Mouse (Mus musculus) erythroid progenitor cell, adult 5-6 weeks (primary cell): Measurements from ENCODE around the gene Pik3cg. TPM values are rescaled to one million over a fixed set of nuclear protein-coding genes. Genes with fewer than 3 reads are reported as not detected.
A peak's percentile ranks its signal among the peaks of the same experiment; 100 is the strongest.

Experiments
- ATAC-seq: replicated peaks from 2 replicates; pipeline ENCODE4 v1.8.0; 2016; ENCODE audit warnings: moderate number of reproducible peaks, mild to moderate bottlenecking, moderate TSS enrichment, inconsistent platforms; ENCODE audit not compliant: poor library complexity, low FRiP score, severe bottlenecking
- total RNA-seq, 2 experiments: library from RNA; stranded (forward) in 1 of 2; stranded (reverse) in 1 of 2; fragments of 150-400 nt in 1 of 2; fragments of 186-747, 209-891 nt in 1 of 2; gene quantifications; 2 replicates each; pipeline versions ENCODE4 v1.2.3 to v1.2.4; 2015 to 2017; ENCODE audit warnings: low replicate concordance in 2 of 2

The Pik3cg gene
- total RNA-seq, 2 experiments from 2014 or later, result 10.6 to 22.6 TPM

DNA sequence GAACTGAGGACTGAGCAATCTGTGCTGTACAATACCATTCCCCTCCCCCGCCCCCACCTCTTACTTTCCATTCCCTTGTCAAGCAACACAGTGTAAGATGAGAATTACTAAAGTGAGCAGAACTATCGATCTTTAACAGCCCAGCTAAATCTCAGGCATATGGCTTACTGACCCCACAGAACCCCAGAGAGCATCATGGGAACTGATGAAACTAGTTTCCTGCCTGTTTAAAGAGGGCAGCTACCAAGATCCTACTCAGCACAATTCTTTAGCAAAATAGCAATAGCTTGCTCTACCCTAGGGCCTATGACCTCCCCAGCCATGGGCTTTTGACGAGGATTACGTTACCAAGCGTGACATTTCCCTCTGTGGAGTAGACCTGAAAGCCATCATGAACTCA lies 5.9 kb downstream of the Pik3cg start:
- ATAC-seq, result no peak

DNA sequence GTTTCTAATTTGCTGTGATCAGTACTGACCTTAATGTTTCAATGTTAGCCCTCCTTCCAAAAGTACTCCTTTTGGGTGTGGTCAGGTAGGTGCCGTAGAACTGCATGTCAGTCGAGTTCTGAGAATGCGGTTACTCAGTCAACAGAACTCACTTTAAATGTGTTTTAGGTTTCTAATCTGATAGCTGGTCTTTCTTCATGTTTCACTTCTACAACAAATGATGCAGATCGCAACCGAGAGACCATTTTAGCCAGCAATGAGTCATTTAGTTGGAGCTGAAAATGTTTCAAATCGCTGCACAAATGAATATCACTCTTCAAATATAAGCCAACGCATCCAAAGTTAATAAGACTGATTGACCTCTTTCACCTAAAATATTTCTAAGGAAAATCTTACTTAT lies 6.5 kb downstream of the Pik3cg start:
- no peak for ATAC-seq

DNA sequence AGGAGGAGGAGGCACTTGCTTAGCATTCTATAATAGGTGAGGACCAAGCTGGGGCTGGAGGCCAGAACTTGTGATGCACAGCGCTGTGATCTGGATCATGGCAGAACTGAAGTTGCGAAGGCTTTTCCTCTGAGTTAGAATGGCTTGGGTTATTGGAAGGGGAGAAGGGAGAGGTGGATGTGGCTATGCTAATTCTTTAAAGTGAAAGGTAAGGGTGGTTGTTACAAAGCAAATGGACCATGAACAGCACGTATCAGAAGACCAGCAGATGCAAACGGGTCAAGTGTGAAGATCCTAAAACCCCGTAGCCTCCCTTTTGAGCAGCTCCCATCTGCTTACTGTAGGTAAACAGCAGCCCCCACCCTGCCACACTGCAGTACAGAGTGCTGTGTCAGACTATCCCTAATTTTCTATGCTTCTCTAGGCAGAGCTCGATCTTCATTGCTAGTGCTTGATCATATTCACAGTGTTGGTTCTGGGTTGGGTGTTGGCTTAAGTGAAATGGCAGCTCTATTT lies 7.3 kb downstream of the Pik3cg start:
- ATAC-seq, result no peak

DNA sequence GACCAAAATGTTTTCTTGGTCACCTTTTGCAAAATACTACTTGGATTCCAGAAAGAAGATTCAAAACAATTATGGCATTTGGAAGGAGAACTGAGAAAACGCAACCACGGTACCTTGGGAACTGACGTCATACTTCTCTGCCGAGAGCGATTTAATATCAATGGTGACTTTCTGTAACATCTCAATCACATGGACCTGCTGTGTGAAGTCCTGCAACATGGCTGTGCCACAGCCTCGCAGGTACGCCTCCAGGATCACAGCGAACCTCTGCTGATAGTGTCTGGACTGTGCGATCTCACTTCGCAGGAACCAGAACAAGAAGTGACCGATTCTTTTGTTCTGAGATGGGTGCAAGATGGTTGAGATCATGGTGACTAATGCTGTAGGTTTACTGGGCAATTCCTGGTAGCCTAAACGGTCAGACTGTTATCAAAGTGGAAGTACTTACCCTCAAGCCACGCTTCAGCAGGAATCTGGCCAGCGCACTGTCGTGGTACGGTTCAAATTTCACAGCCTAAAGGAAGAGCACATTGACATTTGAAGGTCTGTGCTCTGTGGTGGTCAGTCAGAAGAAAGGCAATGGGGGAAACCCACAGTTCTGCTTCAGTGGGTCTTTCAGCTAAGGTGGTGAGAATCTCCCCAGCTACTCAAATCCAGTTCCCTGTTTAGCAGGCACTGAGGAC lies 7.9 kb downstream of the Pik3cg start:
- ATAC-seq, result no peak

DNA sequence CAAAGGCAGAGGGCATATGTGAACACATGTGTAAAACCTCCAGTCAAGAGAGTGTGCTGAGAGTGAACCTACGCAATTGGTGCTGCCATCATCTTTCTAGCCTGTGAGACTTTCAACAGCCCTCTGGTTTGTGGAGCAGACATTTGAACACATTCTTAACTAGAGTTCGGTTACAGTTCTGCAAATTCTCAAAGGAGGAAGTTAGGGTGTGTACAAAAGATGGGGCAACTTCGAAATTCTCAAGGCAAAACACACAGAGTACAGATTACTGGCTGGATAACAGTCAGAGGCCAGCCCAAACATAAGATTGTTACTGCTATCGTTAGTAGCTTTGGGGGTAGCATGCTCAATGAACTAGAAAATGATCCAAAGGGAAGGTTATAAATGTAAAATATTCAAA lies 9.0 kb downstream of the Pik3cg start:
- ATAC-seq, result no peak

DNA sequence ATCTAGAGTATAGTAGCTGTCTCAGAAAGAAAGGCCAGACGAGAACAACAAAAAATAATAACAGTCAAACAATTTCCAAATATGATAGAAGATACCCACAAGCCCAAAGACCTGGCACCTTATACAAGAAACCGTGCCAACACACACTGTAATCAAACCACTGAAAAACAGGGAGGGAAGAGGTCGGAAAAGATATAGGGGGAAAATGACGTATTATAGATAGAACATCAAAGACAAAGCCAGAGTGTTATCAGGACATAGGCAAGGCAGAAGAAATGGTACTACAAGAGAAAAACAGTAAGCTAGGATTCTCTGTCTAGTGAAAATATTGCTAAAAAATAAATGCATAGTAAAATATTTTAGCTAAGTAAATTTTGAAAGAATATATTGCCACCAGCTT lies 10.4 kb downstream of the Pik3cg start:
- ATAC-seq, result no peak

DNA sequence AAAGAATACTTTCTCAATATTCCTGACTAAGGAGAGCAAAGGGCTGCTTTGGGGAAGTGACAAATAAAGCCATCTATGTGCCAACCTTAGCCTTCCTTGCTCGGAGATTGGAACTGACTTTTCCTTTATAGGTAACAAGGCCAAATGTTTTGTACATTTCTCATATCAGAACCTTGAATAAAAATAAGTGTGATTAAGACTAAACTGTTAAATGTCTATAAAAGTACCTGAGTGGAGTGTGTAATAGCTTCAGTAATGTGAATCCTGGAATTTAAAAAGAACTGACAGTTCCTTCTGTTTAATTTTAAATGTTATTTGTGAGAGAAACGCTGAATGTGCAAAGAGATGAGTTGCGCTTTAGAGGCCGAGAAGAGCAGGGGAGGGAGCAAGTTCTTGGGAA lies 13.5 kb downstream of the Pik3cg start:
- ATAC-seq, result no peak

DNA sequence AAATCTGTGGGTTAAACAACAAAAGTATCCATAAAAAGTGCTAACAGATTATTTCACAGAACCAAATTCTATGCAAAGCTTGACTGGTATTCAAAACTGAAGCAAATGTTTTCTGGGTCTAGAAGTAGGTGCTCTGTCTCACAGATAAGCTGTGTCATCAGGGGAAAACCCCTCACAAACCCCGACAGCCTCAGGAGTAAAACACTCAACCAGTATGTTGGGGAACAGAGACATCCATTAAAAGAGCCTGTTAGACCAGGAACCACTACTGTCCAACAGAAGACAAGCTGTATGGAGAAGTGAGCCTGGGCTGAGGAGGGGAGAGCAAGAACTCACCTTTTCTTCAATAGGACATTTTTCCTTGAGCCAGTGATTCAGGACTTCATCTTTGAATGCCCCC lies 14.1 kb downstream of the Pik3cg start:
- no peak for ATAC-seq

DNA sequence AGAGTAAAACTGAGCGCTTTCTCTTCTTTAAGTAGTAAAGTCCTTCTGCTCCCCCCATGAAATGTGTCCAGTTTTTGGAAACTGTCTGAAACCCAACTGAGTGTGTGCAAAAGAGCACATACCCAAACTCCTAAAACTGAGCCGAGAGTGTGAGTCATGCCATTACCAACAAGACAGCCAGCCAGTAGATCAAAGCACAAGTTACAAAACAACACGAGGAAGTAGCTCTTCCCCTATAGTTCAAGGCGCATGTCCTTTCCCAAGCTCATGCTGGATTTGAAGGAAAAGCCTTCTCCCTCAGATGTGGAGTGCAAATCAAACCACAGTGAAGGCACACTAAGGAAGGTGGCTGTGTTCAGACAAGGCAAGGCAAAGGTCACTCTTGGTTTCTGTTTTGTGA lies 17.5 kb downstream of the Pik3cg start:
- no peak for ATAC-seq

DNA sequence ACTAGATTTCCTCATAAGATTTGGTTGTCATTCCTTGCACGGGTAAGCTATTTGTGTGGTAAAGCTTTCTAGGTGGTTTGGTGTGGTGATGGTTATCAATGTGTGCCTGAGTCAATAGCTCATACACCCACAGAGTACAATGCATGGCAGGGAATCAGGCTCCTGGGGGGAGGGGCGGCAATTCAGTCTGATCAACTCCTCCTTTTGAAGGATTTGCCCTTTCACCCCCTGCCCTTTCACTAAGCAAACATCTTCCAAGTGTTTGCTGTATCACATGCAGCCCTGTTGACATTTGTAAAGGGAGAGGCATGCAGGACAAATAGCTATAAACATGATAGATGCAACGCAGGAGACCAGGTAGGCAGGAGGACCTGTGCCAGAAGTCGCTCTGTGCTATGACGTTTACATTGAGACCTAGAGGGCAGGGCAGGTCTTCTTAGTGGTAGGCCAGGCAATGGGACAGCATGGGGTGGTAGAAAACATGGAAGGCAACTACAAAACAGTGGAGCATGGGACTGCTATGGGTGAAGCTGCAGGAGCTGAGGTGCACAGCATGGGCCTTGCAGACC lies 20.7 kb downstream of the Pik3cg start:
- no peak for ATAC-seq

DNA sequence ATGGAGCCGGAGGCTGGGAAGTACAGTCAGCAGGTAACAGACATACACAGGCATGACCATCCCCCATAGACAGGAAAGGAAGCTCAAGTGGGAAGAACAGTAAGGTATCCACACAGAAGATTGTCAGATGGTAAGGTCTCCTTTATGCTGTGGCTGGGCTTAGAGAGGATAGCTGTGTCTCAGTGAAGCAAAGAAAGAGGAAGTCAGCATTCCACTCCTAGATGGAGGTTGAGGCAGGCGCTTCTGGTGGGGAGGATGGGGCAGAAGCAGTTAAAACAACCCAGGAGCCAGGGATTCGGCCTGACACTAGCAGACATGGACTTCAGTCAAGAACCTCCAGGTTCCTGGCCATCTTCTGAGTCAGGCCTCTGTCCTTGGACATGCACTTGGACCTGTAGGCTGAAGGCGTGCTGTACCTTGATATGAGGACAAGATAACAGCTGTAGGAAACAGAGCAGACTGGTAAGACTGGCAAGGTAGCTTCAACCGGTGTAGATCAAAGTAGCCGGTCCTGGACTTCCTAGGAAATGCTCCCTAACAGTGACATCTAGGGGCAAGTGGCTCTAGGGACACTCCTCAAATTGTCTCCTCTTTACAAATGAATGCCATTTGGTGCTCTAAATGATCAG lies 21.7 kb downstream of the Pik3cg start:
- no peak for ATAC-seq

DNA sequence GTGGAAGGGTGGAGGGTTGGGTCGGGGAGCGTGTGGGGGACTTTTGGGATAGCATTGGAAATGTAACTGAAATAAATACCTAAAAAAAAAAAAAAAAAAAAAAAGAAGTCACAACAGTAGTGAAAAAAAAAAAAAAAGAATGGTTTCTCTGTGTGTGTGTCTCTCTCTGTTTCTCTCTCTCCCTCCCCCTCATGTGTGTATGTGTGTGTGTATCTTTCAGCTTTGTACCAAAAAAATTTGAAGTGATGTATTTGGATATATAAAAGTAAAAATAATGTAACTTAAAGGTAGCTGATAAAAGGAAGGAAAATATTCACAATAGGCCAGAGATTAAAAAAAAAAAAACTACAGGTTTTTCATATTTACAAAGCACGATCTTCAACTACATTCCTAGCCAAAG lies 23.6 kb downstream of the Pik3cg start:
- ATAC-seq, result no peak

DNA sequence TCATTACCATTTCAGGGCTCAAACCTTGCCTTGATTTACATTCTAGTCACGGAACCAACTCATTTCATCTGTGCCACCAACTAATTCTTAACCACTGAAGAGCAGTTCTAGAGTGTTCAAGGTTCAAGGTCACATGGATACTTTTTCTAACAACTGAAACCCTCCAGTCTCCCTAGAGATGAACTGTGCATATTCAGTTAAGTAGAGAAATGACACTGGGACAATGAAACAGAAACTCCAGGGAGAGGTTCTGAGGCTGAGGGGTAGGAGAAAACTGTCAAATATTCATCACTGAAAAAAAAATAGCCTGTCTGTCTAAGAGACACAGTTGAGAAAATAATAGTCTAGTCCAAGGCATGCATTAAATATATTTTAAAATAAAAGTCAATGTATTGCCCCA lies 24.9 kb downstream of the Pik3cg start:
- no peak for ATAC-seq

DNA sequence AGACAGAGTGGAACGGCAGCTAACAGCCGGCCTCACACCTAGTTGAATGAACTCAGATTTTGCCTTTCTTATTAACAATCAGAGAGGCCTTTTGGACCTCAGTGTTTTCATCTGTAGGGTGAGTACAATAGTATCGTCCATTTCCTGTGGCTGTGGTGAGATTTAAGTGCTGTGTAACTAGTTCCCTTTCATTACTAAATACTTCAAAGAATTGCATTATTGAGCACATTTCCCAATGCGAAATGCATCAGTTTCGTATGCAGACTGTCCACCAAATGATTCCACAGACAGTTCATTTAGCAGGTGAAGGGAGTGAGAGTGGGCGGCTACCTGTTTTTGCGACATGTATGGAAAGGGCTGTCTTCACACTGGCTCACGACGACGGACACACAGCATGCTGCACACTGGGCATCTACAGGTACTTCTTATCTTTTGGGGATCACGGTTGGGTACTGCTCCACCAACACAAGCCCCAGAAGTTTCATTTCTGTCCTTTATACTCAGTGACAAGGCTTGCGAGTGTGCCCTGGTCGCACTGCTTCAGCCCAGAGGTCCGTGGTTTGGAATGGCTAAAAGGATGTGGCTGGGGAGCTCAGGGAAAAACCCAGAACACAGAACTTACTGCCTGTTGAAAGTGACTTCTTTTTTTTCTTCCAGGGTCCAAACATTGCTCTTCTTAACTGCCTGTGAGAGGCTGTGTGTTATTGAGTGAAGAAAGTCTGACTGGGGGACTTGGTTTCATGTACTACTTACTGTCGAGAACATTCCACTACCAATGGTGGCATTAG lies 25.6 kb downstream of the Pik3cg start:
- no peak for ATAC-seq

DNA sequence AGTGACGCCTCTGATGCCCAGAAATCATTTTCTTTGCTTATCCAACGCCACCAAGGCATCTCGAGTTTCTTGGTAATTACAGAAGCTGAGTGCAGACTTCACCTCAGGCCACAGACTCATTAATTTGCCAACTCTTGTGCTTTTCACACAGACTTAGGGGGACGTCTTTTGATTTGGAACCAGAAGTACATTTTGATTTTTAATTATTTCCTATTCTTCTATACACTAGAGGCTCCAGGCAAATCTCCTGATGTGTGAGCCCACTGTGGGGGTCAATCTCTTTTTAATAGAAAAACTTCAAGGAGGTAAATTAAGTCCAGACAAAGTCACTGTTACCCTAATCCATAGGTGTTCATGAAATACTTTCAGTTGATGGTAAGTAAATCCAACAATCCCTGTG lies 26.6 kb downstream of the Pik3cg start:
- ATAC-seq, result no peak

DNA sequence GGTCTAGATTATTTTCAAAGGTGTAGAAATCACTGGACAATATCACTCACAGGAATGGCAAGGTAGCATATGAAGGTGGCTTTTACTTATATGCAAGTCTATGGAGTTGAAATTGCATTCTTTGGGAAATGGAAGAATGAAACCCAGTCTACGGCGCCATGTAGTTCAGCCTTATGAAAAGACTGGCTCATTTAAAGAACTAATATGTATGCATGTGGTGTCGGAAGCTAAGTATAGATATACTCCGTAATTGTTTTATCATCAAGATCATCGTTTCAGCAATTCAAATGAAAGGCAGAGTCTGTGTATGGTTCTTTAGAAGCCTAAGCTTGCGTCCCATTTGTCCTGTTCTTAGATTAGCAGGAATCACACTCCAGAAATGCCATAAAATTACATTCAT lies 34.0 kb downstream of the Pik3cg start:
- no peak for ATAC-seq

DNA sequence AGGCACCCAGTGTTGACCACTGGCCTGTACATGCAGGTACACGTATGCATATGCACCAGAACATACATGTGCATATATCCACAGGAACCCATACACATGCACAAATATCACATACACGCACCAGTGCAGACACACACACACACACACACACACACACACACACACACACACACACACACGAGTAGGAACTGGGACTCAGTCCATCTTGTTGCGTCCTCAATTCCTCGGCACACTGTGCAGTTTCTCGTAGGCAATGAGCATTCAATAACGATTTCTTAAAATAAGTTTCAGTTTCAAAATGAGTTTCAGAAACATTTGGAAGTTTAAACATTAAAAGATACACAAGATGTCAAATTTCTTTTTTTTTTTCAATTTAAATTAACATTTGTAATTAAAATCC lies 35.6 kb downstream of the Pik3cg start:
- ATAC-seq, result no peak

DNA sequence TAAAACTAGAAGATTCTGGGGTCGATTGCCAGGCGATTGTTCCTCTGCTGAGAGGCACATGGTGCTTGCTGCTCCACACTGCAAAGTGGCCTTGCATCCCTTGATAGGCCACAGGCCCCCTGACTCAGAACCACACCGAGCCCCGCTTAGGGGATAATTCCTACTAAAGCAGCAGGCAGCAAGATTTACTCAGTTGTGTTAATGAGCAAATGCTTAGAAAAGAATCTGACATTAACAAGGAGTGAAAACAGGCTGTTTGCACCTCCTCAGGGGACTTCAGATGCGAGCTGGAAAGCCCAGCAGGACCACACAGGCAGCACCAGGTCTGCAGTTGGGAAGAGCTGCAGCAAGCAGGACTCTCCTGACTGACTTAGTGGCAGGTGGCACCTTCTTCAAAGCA lies 39.3 kb downstream of the Pik3cg start:
- 0 out of 2 replicates have a peak, but pooled peaks have one; percentile 14 for ATAC-seq

DNA sequence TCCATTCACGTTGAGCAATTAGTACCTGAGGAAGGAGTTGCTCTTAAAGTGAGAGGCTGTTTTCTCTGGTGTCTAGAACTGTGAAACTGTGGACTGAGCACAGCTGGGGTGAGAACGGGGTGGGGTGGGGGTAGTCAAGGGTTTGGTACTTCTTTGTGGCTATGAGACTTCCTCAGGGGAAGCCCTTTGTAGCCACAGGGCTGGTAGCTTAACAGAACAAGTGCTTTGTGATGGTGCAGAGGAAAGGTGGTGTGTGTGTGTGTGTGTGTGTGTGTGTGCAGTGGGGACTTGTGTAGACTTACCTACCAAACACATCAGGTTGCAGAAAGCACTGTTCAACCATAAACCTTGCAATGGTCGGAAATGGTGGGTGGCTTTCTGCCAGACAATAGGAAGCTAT lies 39.7 kb downstream of the Pik3cg start:
- ATAC-seq, result no peak

DNA sequence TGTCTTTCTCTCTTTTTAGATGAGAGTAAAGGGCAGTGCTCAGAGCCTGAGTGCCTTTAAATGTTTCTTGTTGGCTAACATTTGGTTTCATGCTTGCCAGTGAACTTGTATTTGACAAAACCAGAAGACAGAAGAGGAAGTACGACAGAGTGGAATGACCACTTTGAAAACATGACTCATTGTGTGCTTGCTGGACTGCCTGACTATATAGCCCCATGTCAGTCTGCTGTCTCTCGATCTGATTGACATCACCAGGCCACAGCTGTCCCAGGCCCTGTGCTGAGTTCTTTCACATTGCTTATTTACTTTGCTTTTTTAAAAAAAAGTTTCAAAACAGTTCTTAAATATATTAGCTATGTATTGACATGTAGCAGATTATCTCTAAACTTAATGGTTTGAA lies 44.8 kb downstream of the Pik3cg start:
- ATAC-seq, result no peak

DNA sequence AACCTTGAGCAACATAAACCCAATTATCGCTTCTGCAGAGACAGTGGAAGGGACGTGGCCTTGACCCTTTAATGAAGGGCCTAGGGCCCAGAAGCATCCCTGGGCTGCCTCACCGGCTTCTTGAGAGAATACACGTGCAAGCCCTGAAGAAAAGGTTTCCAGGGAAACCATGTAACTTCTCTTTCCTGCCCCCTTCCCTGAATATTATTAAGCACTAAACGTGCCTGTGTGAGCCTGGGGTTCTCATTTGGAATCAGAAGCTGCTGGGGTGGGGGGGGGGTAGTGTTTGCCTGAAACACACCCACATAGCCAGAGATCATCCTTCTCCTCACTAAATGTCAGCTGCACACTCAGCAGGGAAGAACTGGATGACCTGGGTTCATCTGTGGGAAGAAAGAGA lies 49.7 kb downstream of the Pik3cg start:
- no peak for ATAC-seq
